Mouse (Mus musculus): Measurements from ENCODE around the gene Cpz. TPM values are rescaled to one million over a fixed set of nuclear protein-coding genes. Genes with fewer than 3 reads are reported as not detected.

The Cpz gene
- polyA plus RNA-seq, 1 experiment from 2014 or later = 1.7 TPM

DNA sequence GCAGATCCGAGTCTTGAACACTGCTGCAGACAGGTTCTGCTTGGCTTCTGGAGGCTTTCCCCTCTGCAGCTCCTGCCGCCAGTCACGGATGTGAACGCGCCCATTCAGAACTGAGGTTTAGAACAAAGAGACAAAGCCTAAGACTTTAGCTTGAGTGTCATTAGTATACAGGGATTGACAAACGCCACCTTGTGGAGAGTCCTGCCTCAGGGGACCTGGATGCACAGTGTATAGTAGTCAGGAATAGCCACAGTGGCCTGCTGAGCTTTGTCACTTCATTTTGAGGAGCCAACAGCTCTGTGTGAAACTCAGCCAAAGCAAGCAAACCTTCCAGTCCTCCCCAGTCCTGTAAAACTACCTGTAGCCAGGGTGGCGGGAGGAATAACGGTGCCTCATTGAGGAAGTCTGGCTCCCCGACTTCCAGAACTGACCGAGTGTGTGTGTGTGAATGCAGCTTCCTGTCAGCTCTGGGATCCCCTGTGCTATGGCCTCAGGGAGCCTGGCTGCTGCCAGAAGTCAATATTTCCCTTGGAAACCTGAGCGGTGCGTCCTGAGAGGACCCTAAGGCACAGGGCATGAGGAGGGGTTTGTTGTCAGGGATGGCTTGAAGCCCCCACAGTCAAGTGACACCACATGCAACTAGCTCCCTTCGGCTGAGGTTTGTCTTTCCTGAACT lies 32.6 kb upstream of the Cpz start:
- Histone ChIP-seq H3K4me2 (ENCODE audit: low read depth, low read length) (no peak overlapping the region), H3K4me1 (ENCODE audit: control insufficient read depth, low read depth, low read length) (no peaks in the 10 kb centered on the region), H3K27ac (ENCODE audit: low read length) (no peak overlapping the region), H3K36me3 (ENCODE audit: control insufficient read depth, insufficient read depth) (peaks cover 11% of the 10 kb centered on the region; the same call in 1 of the 2 replicates), H3K4me3 (ENCODE audit: low read depth, low read length) (no peak overlapping the region), H3K9me3 (replicated peaks; ENCODE audit: control insufficient read depth, low read length) (no peaks in the 10 kb centered on the region), H3K27me3 (ENCODE audit: control insufficient read depth, insufficient read depth, low read depth, low read length) (no peaks in the 10 kb centered on the region), H3K9ac (ENCODE audit: low read depth, low read length) (no peak overlapping the region)
- no peak for ATAC-seq (ENCODE audit: low read depth)
- 75% methylated on average over 13 of the region's 13 CpGs for WGBS (ENCODE audit: insufficient replicate concordance)

DNA sequence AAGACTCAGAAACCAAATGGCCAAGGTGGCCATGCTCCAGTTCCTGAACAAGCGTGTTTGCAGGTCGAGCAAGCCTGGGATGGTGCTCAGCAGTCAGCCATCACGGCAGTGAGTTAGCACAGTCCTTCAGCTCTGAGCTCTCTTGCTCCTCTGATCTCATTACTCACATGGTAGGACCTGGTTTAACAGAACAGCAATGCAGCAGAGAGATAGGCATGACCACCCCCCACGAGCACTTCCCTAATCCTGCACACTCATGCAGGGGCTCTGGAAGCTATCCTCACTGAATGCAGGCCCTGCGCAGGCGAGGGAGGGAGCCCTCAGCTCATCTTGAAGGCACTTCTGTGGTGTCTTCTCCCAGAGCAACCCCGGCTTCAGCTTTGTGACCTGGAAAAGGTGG lies 30.9 kb upstream of the Cpz start:
- H3K4me1 ChIP-seq (ENCODE audit: control insufficient read depth, low read depth, low read length) = no peaks in the 10 kb centered on the region
- H3K36me3 ChIP-seq (ENCODE audit: control insufficient read depth, insufficient read depth) = peaks cover 5% of the 10 kb centered on the region; the same call in 1 of the 2 replicates
- ATAC-seq (ENCODE audit: low read depth) = no peak
- WGBS (ENCODE audit: insufficient replicate concordance) = 64% methylated on average over 7 of the region's 7 CpGs
- no peak overlapping the region for H3K4me2 ChIP-seq (ENCODE audit: low read depth, low read length)
- no peaks in the 10 kb centered on the region for H3K27me3 ChIP-seq (ENCODE audit: control insufficient read depth, insufficient read depth, low read depth, low read length)
- no peak overlapping the region for H3K4me3 ChIP-seq (ENCODE audit: low read depth, low read length)
- no peak overlapping the region for H3K27ac ChIP-seq (ENCODE audit: low read length)
- H3K9ac ChIP-seq (ENCODE audit: low read depth, low read length) = no peak overlapping the region
- H3K9me3 ChIP-seq (replicated peaks; ENCODE audit: control insufficient read depth, low read length) = no peaks in the 10 kb centered on the region

DNA sequence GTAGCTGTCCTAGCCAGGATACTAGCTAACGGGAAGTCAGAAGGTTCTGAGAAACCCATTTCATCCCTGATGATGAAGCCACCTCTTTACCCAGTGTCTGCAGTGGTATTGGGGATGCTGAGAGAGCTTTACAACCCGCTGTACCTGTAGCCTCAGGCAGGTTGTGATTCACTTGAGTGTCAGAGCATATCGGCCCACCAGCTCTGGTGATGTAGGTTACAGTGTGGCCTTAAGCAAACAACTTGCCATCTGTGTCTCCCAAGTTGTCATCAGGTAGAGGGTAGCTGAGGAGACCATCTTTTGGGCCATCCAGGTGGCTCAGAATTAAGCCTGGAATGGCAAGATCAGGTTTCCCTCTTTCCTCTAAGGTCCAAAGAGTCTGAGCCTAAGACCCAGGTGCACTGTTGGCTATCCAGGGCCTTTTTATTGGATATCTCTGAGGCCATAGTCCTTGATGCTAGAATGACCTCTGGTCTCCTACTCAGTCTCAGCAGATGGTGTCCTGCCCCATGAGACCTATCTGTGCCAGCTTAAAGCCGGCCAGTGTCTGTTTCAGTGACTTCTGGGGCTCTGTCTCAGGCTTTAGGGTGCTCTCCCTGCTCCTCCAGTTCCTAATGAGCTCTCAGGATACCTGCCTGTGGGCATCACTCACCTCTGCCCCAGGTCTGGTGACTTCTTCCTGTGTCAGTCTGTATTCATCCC lies 27.5 kb upstream of the Cpz start:
- Histone ChIP-seq H3K9ac (ENCODE audit: low read depth, low read length) (no peak overlapping the region), H3K36me3 (ENCODE audit: control insufficient read depth, insufficient read depth) (peaks cover 2% of the 10 kb centered on the region; the same call in 1 of the 2 replicates), H3K9me3 (replicated peaks; ENCODE audit: control insufficient read depth, low read length) (no peaks in the 10 kb centered on the region), H3K4me3 (ENCODE audit: low read depth, low read length) (no peak overlapping the region), H3K27me3 (ENCODE audit: control insufficient read depth, insufficient read depth, low read depth, low read length) (no peaks in the 10 kb centered on the region), H3K4me2 (ENCODE audit: low read depth, low read length) (no peak overlapping the region), H3K4me1 (ENCODE audit: control insufficient read depth, low read depth, low read length) (no peaks in the 10 kb centered on the region), H3K27ac (ENCODE audit: low read length) (no peak overlapping the region)
- 64% methylated on average over 4 of the region's 4 CpGs for WGBS (ENCODE audit: insufficient replicate concordance)
- ATAC-seq (ENCODE audit: low read depth) = no peak

DNA sequence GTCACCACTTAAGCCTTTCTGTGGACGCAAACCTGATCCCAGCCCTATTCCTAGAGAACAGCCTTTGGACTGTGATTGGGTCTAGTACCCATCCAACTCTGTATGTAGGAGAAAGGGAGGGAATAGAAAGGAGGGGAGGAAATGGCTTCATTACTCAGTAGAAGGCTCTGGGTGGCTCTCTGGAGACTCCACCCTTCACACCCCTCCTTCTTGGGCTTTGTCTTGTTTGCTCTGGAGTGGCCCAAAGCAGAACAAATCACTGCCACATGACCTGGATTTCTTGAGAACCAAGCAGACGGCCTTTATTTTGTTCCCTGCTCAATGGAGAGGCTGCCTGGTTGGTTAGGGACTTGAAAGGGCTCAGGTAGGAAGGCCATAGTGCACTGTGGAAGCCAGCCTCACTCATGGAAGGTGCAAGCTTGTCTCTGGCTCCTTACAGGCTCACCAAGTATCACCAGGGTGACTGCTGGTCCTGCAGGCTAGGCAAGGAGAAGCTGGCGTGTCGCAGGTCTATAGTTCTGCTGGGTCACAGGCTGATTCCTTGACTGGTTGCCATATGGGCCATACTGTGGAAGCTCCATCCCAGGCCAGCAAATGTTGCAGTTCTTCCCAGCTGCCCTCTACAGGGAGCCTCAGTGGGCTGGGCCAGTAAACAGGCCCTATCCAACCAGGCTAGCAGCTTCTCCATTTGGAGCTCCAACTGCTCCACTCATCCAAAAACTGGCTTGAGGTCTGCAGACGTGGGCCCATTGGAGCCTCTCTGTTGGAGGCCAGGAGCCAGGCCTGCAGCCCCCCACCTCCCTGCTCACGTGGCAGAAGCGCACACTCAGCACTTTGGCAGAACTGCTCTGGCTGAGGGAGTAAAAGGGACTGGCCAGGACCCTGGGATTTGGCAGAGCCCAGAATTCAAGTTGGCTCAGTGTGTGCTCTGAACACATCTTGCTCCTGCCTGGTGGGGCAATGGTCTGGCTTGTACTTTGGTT lies 26.6 kb upstream of the Cpz start:
- no peak overlapping the region for H3K4me3 ChIP-seq (ENCODE audit: low read depth, low read length)
- no peaks in the 10 kb centered on the region for H3K27me3 ChIP-seq (ENCODE audit: control insufficient read depth, insufficient read depth, low read depth, low read length)
- no peaks in the 10 kb centered on the region for H3K9me3 ChIP-seq (replicated peaks; ENCODE audit: control insufficient read depth, low read length)
- 36% methylated on average over 7 of the region's 7 CpGs for WGBS (ENCODE audit: insufficient replicate concordance)
- no peak overlapping the region for H3K4me2 ChIP-seq (ENCODE audit: low read depth, low read length)
- H3K36me3 ChIP-seq (ENCODE audit: control insufficient read depth, insufficient read depth) = peaks cover 2% of the 10 kb centered on the region; the same call in 1 of the 2 replicates
- H3K27ac ChIP-seq (ENCODE audit: low read length) = no peak overlapping the region
- no peak for ATAC-seq (ENCODE audit: low read depth)
- no peaks in the 10 kb centered on the region for H3K4me1 ChIP-seq (ENCODE audit: control insufficient read depth, low read depth, low read length)
- no peak overlapping the region for H3K9ac ChIP-seq (ENCODE audit: low read depth, low read length)

DNA sequence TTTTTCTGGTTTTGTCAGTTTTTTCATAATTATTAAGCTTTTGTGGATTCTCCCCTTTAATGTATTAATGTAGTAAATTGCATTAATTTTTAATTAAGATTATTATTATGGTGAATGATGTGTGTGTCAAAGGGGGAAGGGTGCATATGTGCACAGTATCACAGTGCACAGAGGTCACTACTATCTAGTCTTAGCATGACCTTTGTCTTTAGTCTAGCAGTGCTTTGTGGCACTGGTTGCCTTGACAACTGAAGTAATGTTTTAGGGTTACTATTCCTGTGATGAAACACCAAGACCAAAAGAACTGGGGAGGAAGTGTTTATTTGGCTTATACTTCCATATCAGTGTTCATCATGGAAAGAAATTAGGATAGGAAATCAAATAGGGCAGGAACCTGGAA lies 20.6 kb upstream of the Cpz start:
- H3K27ac ChIP-seq (ENCODE audit: low read length) = no peak overlapping the region
- H3K4me1 ChIP-seq (ENCODE audit: control insufficient read depth, low read depth, low read length) = no peaks in the 10 kb centered on the region
- H3K9ac ChIP-seq (ENCODE audit: low read depth, low read length) = no peak overlapping the region
- no peak overlapping the region for H3K4me2 ChIP-seq (ENCODE audit: low read depth, low read length)
- no peaks in the 10 kb centered on the region for H3K9me3 ChIP-seq (replicated peaks; ENCODE audit: control insufficient read depth, low read length)
- peak; percentile 55 for ATAC-seq (ENCODE audit: low read depth)
- H3K36me3 ChIP-seq (ENCODE audit: control insufficient read depth, insufficient read depth) = no peaks in the 10 kb centered on the region
- no peak overlapping the region for H3K4me3 ChIP-seq (ENCODE audit: low read depth, low read length)
- no peaks in the 10 kb centered on the region for H3K27me3 ChIP-seq (ENCODE audit: control insufficient read depth, insufficient read depth, low read depth, low read length)

DNA sequence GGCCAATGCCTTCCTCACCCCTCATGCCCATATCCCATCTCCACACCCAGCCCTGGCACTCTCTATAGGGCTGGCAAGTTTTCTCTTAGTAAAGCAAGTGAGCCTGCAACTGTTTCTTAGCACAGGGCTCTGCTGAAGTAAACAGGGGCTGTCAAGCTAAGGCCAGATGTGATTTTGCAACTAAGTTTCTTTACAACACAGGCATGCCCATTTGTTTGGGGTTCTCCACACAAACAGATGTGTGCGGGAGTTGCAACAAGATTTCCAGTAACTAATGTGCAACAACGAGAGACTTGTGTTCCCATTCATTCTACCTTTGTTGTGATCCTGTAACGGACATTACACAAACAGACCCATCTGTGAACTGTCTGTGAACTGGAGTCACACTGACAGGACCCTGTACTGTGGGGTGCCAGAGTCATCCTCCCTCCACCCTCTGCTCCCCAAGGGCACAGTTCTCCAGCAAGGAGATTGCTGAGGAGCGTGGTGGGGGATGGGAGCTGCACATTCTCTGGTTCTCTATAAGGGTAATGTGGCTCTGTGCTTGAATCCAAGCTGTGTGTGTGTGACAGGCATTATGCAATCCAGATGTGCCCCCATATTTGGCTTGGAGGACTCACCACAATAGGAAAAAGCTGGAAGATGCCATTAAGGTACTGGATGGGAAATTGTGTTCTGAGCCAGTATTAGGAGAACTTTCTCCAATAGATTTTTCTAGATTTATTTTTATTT lies 15.7 kb upstream of the Cpz start:
- Histone ChIP-seq H3K36me3 (ENCODE audit: control insufficient read depth, insufficient read depth) (no peaks in the 10 kb centered on the region), H3K4me1 (ENCODE audit: control insufficient read depth, low read depth, low read length) (no peaks in the 10 kb centered on the region), H3K9me3 (replicated peaks; ENCODE audit: control insufficient read depth, low read length) (no peaks in the 10 kb centered on the region), H3K27ac (ENCODE audit: low read length) (no peak overlapping the region), H3K4me3 (ENCODE audit: low read depth, low read length) (no peak overlapping the region), H3K9ac (ENCODE audit: low read depth, low read length) (no peak overlapping the region), H3K27me3 (ENCODE audit: control insufficient read depth, insufficient read depth, low read depth, low read length) (no peaks in the 10 kb centered on the region), H3K4me2 (ENCODE audit: low read depth, low read length) (no peak overlapping the region)
- WGBS (ENCODE audit: insufficient replicate concordance) = 47% methylated on average over 4 of the region's 4 CpGs
- no peak for ATAC-seq (ENCODE audit: low read depth)

DNA sequence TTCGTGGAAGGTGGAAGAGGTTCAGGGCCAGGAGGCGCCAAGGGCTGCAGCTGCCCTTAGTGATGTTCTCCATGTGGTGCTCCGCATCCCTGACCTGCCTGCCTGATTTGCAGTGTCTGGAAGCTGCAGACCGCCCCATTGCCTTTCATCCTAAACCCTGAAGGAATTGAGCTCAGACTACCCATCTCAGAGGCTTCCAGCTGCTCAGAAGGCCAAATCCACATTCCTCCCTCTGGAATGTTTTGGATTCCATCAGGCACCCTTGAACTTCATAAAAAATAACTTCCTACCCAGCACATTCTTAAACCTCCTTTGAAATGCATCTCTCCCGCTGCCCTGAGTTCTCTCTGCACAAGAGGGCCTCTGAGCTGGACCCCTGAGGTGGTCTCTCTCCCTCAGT lies 15.1 kb upstream of the Cpz start:
- no peaks in the 10 kb centered on the region for H3K9me3 ChIP-seq (replicated peaks; ENCODE audit: control insufficient read depth, low read length)
- no peak for ATAC-seq (ENCODE audit: low read depth)
- WGBS (ENCODE audit: insufficient replicate concordance) = 51% methylated on average over 5 of the region's 5 CpGs

DNA sequence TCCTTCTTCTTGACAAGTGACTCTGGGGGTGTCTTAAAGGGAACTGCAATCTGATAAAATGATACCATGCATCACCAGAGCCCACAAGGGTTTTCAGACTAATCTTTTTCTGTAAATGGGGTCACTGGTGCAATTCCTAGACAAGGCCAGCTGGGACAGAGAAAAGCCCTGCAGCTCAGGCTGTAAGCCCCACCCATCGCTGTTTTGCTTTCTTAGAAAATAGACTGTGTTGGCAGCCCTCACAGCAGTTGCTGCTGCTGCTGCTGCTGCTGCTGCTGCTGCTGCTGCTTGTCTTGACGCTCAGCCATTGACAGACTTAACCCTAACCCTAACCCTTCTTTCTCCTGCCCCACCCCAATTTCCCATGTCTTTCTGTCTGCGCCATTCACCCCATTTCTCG lies 14.1 kb upstream of the Cpz start:
- no peaks in the 10 kb centered on the region for H3K4me1 ChIP-seq (ENCODE audit: control insufficient read depth, low read depth, low read length)
- H3K36me3 ChIP-seq (ENCODE audit: control insufficient read depth, insufficient read depth) = no peaks in the 10 kb centered on the region
- H3K9me3 ChIP-seq (replicated peaks; ENCODE audit: control insufficient read depth, low read length) = no peaks in the 10 kb centered on the region
- ATAC-seq (ENCODE audit: low read depth) = no peak
- 51% methylated on average over 4 of the region's 4 CpGs for WGBS (ENCODE audit: insufficient replicate concordance)
- H3K9ac ChIP-seq (ENCODE audit: low read depth, low read length) = no peak overlapping the region
- no peak overlapping the region for H3K4me2 ChIP-seq (ENCODE audit: low read depth, low read length)
- H3K27me3 ChIP-seq (ENCODE audit: control insufficient read depth, insufficient read depth, low read depth, low read length) = no peaks in the 10 kb centered on the region
- H3K27ac ChIP-seq (ENCODE audit: low read length) = no peak overlapping the region
- no peak overlapping the region for H3K4me3 ChIP-seq (ENCODE audit: low read depth, low read length)

More for the DNA sequence above, 15.1 kb upstream of the Cpz start:
- Histone ChIP-seq H3K27ac (ENCODE audit: low read length) (no peak overlapping the region), H3K36me3 (ENCODE audit: control insufficient read depth, insufficient read depth) (no peaks in the 10 kb centered on the region), H3K4me1 (ENCODE audit: control insufficient read depth, low read depth, low read length) (no peaks in the 10 kb centered on the region), H3K4me3 (ENCODE audit: low read depth, low read length) (no peak overlapping the region), H3K9ac (ENCODE audit: low read depth, low read length) (no peak overlapping the region), H3K27me3 (ENCODE audit: control insufficient read depth, insufficient read depth, low read depth, low read length) (no peaks in the 10 kb centered on the region), H3K4me2 (ENCODE audit: low read depth, low read length) (no peak overlapping the region)

Measured in liver, embryonic 16.5 days (tissue).